Comparison of ENCODE assay signal across 12 mouse cellular contexts in the genomic region with DNA sequence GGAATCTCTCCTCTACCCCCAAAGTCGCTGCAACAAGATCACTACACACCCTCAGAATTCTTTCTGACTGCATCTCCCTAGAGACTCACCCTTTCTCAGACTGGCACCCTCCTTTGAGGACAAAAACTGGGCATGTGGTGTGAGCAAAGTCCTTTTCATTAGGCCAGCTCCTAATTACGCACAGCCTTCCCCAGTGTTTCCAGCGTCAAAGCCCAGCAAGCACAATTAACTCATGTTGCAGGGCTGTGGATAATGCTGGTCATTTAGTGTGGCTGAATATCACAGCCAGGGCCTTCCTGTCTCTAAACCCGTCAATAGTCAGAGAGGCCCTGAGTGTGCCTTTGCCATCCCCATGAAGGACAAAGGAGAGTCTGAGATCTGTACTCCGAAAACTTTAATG.
DNase-seq lines count a peak whose midpoint lies in the region; ATAC-seq and TF ChIP-seq lines count a peak whose summit lies in the region.
"Had no signal": no experiment of that assay in that cellular context is flagged by ENCODE, and none has a peak within 500 bp of the region (broad histone marks: within the 10 kb centered on the region; RNA-seq: fewer than 3 reads in every experiment).

No protein-coding gene starts in this region.

- no peak overlapping the region for H3K4me3 ChIP-seq in layer of hippocampus, adult 2 months
- H3K4me3 ChIP-seq in forebrain, embryonic 12.5 days (replicated peaks), result no peak overlapping the region
- H3K4me3 ChIP-seq in hindbrain, postnatal 0 days (ENCODE audit: low read length), result no peak overlapping the region
- H3K4me3 ChIP-seq: embryonic facial prominence, embryonic 12.5 days; limb, embryonic 12.5 days had no signal

- peak overlapping the region; percentile 83 for H3K27ac ChIP-seq in layer of hippocampus, adult 2 months
- H3K27ac ChIP-seq in forebrain, embryonic 12.5 days, result peak overlapping the region; percentile 81
- no peak overlapping the region for H3K27ac ChIP-seq in hindbrain, postnatal 0 days
- H3K27ac ChIP-seq: embryonic facial prominence, embryonic 12.5 days; limb, embryonic 12.5 days had no signal

- peaks cover 27% of the 10 kb centered on the region for H3K4me1 ChIP-seq in forebrain, embryonic 12.5 days
- peaks cover 6% of the 10 kb centered on the region; the same call in 1 of the 2 replicates for H3K4me1 ChIP-seq in hindbrain, postnatal 0 days (ENCODE audit: insufficient read depth, low read length)
- H3K4me1 ChIP-seq: embryonic facial prominence, embryonic 12.5 days had no signal

- no peak for TF ChIP-seq CTCF in layer of hippocampus, adult 2 months (conservative IDR thresholded peaks at IDR 0.05)
- no peak for TF ChIP-seq CTCF in hindbrain, postnatal 0 days (IDR thresholded peaks at IDR 0.05; ENCODE audit: low read depth)

- H3K9ac ChIP-seq in forebrain, embryonic 12.5 days, result no peak overlapping the region
- no peak overlapping the region for H3K9ac ChIP-seq in hindbrain, postnatal 0 days (replicated peaks; ENCODE audit: low read length)
- H3K9ac ChIP-seq: embryonic facial prominence, embryonic 12.5 days; limb, embryonic 12.5 days had no signal

- H3K36me3 ChIP-seq in forebrain, embryonic 12.5 days (replicated peaks), result no peaks in the 10 kb centered on the region
- no peaks in the 10 kb centered on the region for H3K36me3 ChIP-seq in hindbrain, postnatal 0 days (ENCODE audit: insufficient read depth, low read length)
- H3K36me3 ChIP-seq: embryonic facial prominence, embryonic 12.5 days; limb, embryonic 12.5 days had no signal

- 0 out of 2 replicates have a peak overlapping the region, but pooled peaks have one; percentile 10 for H3K4me2 ChIP-seq in forebrain, embryonic 12.5 days
- no peak overlapping the region for H3K4me2 ChIP-seq in hindbrain, postnatal 0 days (ENCODE audit: low read depth, low read length)
- H3K4me2 ChIP-seq: embryonic facial prominence, embryonic 12.5 days; limb, embryonic 12.5 days had no signal

- no peaks in the 10 kb centered on the region for H3K9me3 ChIP-seq in forebrain, embryonic 12.5 days
- no peaks in the 10 kb centered on the region for H3K9me3 ChIP-seq in hindbrain, postnatal 0 days (ENCODE audit: low read length)
- H3K9me3 ChIP-seq: embryonic facial prominence, embryonic 12.5 days; limb, embryonic 12.5 days had no signal

- ATAC-seq in forebrain, embryonic 12.5 days (ENCODE audit: low FRiP score), result peak; percentile 79
- ATAC-seq in hindbrain, postnatal 0 days, result peak; percentile 68
- ATAC-seq: intestine, postnatal 0 days had no signal

- DNase-seq in layer of hippocampus, adult 2 months (ENCODE audit: low spot score in 2 of 2), result peak in 1 of 2 experiments; percentile 57
- DNase-seq in layer of hippocampus, postnatal 25 days (ENCODE audit: extremely low spot score in 1 of 2, low spot score in 1 of 2), result no peak
- peak; percentile 27 for DNase-seq in brain, adult 2 months (ENCODE audit: low read depth, low spot score)
- no peak for DNase-seq in hindbrain, postnatal 0 days (ENCODE audit: low spot score)
- no peak for DNase-seq in ovary, adult 18-20 months (ENCODE audit: low spot score)
- no peak for DNase-seq in adrenal gland, postnatal 25 days
- DNase-seq: cerebellum, adult 9-11 months; lung, adult 2 months had no signal

- H3K27me3 ChIP-seq in forebrain, embryonic 12.5 days, result no peaks in the 10 kb centered on the region
- no peaks in the 10 kb centered on the region for H3K27me3 ChIP-seq in hindbrain, postnatal 0 days (ENCODE audit: insufficient read depth, low read length)
- H3K27me3 ChIP-seq: embryonic facial prominence, embryonic 12.5 days; limb, embryonic 12.5 days had no signal

- 9% methylated on average over 5 of the region's 5 CpGs for WGBS in forebrain, embryonic 12.5 days
- 42% methylated on average over 5 of the region's 5 CpGs for WGBS in hindbrain, postnatal 0 days
